Mouse (Mus musculus) embryonic stem cell, embryonic (primary cell): Measurements from ENCODE around the gene Tmem30c.

Experiments used
- CTCF ChIA-PET, 4 experiments: fragments of 300-600 bp in 2 of 4; fragments of 350-600 bp in 2 of 4; sonication (Branson Sonifier 250); formaldehyde crosslinking; loops; one replicate each; lab custom pipeline; 2022; ENCODE audit warnings: inconsistent platforms in 2 of 4; lab: Charles Lee
- POLR2A ChIA-PET, 4 experiments: fragments of 300-600 bp in 2 of 4; fragments of 350-600 bp in 2 of 4; sonication (Branson Sonifier 250); formaldehyde crosslinking; loops; one replicate each; lab custom pipeline; 2022; ENCODE audit warnings: antibody characterized with exemption in 4 of 4, inconsistent platforms in 1 of 4; lab: Charles Lee

Tmem30c gene

GRCm38 (mm10) chr16:57292765-57293164 is at the start of gene Tmem30c:
Gene Tmem30c, minus strand, starts transcription at chr16:57292865.
- CTCF ChIA-PET: no interaction called here
- POLR2A ChIA-PET: interaction anchor here in 1 of 4 experiments (0.7 kb wide), 1 partner anchor 375 kb away, joined by 3 read pairs; no protein-coding TSS in a partner anchor

DNA sequence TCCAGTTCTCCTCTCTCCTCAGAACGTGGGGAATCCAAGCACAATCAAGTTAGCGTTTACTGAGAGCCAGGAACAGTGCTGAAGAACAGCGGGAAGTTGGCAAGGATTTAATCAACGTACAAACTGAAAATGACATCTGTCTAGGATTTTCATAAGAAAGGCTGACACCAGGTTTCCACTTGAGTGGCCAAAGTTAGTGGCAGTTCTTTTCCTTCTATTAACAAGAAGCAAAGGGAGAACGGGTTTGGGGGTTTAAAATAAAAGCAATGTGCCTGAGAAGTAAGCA is 47.9 kb upstream of the Tmem30c start:
- ChIA-PET POLR2A (no interaction called here), CTCF (no interaction called here)

- POLR2A ChIA-PET: no interaction called here
Measured at GRCm38 (mm10) chr16:57339765-57340612, 47.3 kb upstream of the Tmem30c start.

DNA sequence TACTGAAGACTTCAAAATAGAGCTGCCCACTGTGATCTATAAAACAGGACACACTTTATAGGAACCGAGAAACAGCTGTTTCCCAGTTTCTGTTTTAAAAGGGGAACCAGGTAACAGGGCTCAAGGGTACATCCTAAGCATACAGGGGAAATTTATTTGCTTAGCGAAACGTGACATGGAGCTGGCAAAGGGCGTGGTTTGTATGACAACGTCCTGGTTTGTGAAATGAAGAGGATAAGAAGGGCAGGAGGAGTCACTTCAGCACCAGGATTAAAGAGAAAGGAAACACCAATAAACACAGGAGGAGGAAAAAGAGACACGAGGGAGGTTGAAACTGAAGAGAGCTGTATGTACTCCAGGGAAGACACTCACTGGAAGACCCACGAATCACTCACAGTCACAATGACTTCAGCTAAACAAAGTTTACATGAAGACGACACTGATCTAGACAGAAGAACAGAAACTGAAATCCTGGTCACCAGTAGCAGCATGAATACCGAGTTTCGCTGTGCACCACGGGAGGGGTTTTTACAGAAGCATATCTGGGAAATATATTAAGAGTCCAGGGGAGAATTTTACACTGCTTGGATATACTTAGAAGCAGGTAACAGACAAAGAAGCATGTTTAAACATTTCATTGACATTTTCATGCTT is 44.2 kb upstream of the Tmem30c start:
- POLR2A ChIA-PET: interaction anchor here in 1 of 4 experiments (0.5 kb wide), 1 partner anchor 8 kb away, joined by 3 read pairs; no protein-coding TSS in a partner anchor

More at GRCm38 (mm10) chr16:57339765-57340612, 47.3 kb upstream of the Tmem30c start:
- CTCF ChIA-PET: no interaction called here

GRCm38 (mm10) chr16:57332301-57332700 is 39.6 kb upstream of the Tmem30c start:
- CTCF ChIA-PET: no interaction called here
- POLR2A ChIA-PET: no interaction called here

More for the DNA sequence above, 44.2 kb upstream of the Tmem30c start:
- CTCF ChIA-PET: interaction anchor here in 1 of 4 experiments (0.6 kb wide), 2 partner anchors 127 to 210 kb away, joined by 3 to 13 read pairs; no protein-coding TSS in a partner anchor

GRCm38 (mm10) chr16:57330111-57330510 is 37.4 kb upstream of the Tmem30c start:
- POLR2A ChIA-PET: interaction anchor here in 1 of 4 experiments (1.6 kb wide), 1 partner anchor 9 kb away, joined by 3 read pairs; no protein-coding TSS in a partner anchor
- CTCF ChIA-PET: interaction anchor here in 2 of 4 experiments (0.6 to 0.9 kb wide), 2 partner anchors 33 to 164 kb away, joined by 3 to 8 read pairs; no protein-coding TSS in a partner anchor

DNA sequence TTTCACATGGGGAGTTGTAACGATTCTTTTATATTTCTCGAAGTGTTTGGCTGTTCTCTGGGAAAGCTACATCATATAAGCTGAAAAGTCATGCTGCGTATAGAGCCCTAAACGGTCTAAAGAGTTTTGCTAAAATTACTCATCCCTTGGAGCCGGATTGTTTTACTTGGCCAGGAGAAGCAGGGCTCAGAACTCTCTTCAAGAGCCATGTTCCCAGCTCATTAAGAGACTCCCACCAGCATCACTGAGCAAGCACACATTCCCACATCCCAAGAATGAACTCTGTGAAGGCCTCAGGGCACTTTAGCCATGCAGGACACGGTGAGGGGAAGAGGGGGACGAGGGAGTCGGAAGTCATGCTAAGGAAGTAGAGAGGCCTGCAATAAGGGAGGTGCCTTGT is 36.4 kb upstream of the Tmem30c start:
- CTCF ChIA-PET: no interaction called here
- POLR2A ChIA-PET: interaction anchor here in 1 of 4 experiments (0.6 kb wide), 1 partner anchor 8 kb away, joined by 3 read pairs; no protein-coding TSS in a partner anchor

DNA sequence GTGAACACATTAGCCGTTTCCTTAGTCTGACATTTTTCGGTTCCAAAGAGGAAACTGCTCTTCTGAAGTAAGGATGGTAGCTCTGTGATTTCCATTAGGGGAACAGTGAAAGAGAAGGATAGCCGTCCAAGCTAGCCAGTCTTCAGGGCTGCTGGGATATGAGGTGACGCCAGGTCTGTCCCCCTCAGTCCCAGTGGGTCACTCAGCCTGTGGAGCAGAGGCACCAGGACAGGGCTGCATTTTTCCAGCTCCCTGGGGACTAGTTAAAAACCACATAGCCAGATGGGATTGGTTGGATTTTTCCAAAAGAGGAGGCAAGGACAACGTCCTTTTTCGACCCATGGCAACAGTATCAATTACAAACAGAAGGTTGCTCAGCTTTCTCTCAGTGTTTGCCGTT is 34.3 kb upstream of the Tmem30c start:
- ChIA-PET POLR2A (interaction anchor here in 2 of 4 experiments (0.5 to 1.3 kb wide), 3 partner anchors 25 to 87 kb away, joined by 3 to 4 read pairs (median 3); no protein-coding TSS in a partner anchor), CTCF (interaction anchor here in 1 of 4 experiments (0.7 kb wide), 1 partner anchor 83 kb away, joined by 3 read pairs; no protein-coding TSS in a partner anchor)

DNA sequence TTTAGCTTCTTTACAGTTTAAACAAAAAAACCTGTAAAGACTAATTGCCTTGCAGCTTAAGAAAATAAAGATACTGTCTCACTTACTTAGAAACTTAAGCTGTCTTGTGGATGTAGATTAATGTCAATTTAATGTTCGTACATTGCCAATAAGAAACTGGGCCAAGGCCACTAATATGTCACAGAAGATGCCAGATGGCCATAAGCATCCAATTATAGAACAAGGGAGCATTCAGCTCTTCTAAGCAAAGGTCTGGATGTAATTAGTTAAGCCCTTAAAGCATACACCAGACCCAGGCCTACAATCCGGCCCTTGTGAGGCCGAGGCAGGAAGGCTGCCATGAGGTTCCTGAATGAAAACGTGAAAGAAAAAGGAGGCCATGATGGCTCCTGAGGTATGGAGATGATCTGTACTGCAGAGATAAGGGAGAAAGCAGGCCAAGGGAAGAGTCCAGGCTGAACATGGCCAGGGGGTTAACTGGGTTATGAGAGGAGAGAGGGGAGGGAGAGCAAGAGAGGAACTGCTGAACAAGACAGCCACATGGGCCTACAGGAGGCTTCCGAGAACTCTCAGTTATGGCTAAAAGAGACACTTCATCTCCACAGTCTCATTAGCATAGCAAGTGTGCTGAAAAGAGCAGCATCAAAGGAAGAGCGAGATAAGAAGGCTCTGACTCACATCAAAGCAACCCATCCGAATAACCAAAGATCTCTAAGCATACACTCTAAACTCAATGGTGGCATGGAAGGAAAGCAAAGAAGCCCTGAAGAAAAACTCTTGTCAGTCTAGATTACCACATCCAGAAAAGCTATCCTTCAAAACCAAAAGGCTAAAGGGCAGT is 26.8 kb upstream of the Tmem30c start:
- ChIA-PET CTCF (no interaction called here), POLR2A (no interaction called here)

DNA sequence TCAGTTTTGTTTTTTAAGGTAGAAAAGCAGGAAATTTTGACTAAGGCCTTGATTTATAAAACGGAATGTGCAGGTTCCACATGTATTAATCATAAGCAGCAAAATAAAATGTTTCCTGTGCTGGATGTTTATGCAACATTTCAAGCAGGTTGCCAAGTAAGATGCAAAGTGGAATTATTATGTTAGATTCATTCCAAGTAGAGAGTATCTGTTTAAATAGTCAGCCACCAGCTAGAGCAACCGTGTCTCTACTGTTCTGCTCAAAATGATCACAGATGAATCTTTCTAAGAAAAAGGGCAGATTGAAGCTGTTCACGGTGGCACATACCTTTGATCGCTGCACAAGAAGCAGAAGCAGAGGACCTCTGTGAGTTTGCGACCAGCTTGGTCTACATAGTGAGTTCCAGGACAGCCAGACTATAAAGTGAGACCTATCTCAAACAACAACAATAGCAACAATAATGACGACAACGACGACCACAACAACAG is 26.0 kb upstream of the Tmem30c start:
- CTCF ChIA-PET: no interaction called here
- POLR2A ChIA-PET: no interaction called here

DNA sequence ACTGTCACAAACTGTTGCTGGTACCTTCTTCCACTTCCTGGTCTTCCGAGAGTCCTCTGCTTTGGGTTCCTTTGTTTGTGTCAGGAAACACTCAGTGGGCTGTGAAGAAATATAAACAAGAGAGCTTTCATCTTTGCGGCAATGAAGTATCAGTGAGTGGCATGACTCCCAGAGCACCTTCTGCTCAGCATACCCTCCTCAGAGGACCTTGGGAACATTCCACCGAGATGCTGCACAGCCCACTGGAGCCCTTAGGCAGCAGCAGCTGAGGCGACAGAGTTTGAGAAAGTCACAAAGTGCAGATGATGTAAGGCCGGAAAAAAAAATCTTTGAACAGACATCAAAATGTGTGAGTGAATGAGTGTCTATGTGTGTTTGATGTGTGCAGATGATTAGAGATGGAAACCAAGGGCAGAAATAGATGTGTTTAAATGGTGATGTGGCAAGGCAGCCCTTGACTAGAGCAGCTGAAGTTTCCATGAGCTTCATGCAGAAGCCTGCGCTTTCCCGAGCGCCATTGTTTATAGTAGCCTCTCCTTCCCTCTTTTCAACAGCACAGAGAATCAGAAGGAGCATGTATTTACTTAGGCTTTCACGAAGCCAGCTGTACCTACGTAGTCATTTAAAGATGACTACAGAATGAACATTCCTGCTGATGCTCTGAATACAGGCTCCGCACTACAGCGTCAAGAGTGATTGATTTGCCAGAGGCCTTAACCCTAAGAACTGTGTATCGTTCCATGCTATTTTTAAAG is 25.4 kb upstream of the Tmem30c start:
- CTCF ChIA-PET: no interaction called here
- POLR2A ChIA-PET: no interaction called here

DNA sequence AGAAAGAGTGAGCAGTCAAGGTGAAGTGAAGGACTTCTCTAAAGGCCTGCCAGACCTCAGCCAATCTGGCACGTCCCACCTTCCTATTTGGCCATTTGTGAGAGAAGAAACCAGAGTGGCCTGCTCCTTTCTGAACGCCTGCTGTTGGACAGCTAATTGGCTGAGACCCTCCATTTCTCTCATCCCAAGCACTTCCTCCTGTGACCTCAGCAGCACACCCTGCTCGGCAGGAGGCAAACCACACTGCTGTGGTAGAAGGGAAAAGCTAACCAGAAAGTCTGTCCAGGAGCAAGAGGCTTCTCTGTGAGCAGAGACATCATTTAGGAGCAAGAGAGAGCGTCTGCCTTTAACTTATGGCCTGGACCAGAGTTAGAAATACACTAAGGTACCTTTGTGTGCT is 24.5 kb upstream of the Tmem30c start:
- POLR2A ChIA-PET: interaction anchor here in 2 of 4 experiments (0.5 kb wide), 2 partner anchors 28 to 46 kb away, joined by 3 read pairs; no protein-coding TSS in a partner anchor
- CTCF ChIA-PET: no interaction called here

- POLR2A ChIA-PET: no interaction called here
- CTCF ChIA-PET: no interaction called here
Measured at GRCm38 (mm10) chr16:57315026-57315425, 22.4 kb upstream of the Tmem30c start.

DNA sequence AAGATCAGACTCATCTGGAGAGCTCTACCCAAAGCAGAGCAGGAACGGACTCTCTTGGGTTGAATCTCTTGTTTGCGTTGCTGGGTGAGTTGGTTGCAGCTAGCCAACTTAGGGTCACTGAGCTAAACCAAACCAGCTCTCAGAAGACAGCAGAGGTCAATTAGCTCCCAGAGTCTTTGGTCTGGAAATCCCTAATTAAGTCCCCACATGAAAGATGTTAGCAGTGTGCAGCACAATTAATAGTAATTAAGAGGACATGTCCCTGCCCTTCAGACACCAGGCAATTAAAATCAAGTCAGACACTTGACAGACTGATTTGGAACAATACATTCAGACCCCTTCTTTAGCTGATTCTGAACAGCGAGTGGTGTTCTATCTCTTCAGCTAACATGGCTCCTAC is 21.6 kb upstream of the Tmem30c start:
- ChIA-PET CTCF (interaction anchor here in 1 of 4 experiments (0.5 kb wide), 1 partner anchor 266 kb away, joined by 3 read pairs; no protein-coding TSS in a partner anchor), POLR2A (interaction anchor here in 2 of 4 experiments (0.6 kb wide), 2 partner anchors 34 to 271 kb away, joined by 3 to 4 read pairs; no protein-coding TSS in a partner anchor)

GRCm38 (mm10) chr16:57313487-57313886 is 20.8 kb upstream of the Tmem30c start:
- CTCF ChIA-PET: interaction anchor here in 1 of 4 experiments (1.4 kb wide), 1 partner anchor 85 kb away, joined by 3 read pairs; no protein-coding TSS in a partner anchor
- POLR2A ChIA-PET: no interaction called here

- ChIA-PET CTCF (no interaction called here), POLR2A (no interaction called here)
Measured at GRCm38 (mm10) chr16:57312130-57312529, 19.5 kb upstream of the Tmem30c start.

- CTCF ChIA-PET: no interaction called here
- POLR2A ChIA-PET: no interaction called here
Measured at GRCm38 (mm10) chr16:57305463-57305862, 12.8 kb upstream of the Tmem30c start.

DNA sequence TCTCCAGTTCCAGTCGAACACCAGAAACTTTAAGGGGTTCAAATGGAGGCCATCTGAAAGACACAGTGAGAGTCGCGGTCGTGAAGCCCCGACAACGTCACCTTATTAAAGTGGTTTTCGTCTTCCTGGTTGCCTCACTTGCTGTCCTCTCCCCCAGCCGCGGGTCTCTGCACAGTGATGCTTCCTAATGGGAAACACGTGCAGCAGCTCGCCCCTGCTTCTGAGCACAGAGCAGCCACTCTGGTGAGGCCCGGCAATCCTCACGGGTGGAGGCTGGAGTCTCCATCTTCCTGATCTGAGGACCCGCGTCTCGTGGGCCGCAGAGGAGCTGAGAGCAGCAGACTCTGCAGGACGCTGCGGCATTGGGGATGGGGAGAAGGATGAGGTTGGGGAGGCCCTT is 11.1 kb upstream of the Tmem30c start:
- POLR2A ChIA-PET: interaction anchor here in 1 of 4 experiments (0.6 to 0.9 kb wide), 2 partner anchors 14 to 439 kb away, joined by 3 to 4 read pairs; no protein-coding TSS in a partner anchor

More for the DNA sequence above, 11.1 kb upstream of the Tmem30c start:
- CTCF ChIA-PET: no interaction called here
